Mouse (Mus musculus) cerebellum, adult 11 months (tissue): ENCODE data around the gene Cldn34a.
"Not testable (repeated sequence)": the region's sequence is repeated elsewhere in the genome, so short reads cannot be mapped to it uniquely, and the experiment has no call there.

Source experiments
- DNase-seq: peaks from one replicate; pipeline ENCODE4 v3.0.0; 2022

Gene Cldn34a

DNA sequence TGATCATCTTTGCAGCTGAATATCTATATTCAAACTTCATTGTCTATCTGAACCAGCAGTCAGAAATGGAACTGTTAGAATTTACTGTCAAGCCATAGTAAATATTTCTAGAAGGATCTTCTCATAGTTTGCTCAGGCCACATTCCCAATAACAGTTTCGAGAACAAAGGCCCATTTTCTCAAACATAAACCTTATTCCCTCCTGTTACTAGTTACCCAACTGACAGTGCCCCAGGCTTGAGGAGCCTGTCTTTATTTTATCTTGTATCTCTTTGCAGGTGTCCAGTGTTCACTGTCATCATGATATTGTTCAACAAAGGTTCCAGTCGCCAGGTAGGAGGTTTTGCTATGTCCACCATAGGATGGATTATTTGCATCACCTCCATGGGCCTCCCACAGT, at the start of gene Cldn34a:
Gene Cldn34a (plus strand): TSS at position 301 of the 400 bp plus-strand sequence.
- DNase-seq = no peak

DNA sequence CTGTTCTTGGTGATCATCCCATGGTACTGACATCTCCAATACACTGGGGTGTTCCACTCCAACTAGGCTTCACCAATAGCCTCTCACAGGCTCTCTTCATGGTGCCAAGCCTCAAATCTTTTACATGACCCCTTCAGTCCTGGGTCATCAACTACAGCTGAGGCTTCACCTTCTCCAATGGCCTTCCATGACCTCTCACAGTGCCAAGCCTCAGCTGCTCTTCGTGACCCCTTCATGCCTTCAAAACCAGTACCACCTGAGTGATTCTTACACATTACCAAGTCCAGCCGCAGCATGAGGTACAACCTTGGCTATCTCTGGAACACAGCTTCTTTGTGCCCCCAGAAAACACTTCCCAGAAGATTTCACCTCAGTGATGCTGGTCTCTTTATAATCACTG, 44.5 kb upstream of the Cldn34a start:
- DNase-seq = not testable (repeated sequence)

DNA sequence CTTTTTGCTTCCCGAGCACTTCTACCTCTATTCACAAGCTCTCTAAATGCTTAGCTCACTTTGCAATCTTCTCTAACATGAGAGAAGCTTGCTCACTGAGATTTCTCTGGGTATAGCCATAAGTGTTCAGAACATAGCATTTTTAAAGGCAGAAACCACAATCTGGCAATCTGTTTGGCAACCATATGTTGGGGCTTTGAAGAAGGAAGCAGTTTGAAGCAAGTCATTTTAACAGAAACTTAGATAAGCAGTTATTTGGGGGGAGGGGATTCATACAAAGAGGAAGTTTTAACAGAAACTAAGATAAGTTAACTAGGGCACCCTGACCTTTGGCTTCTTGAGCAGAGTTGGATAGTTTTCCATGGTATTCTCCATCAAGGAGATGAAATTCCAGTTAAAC, 17.4 kb upstream of the Cldn34a start:
- no peak for DNase-seq

DNA sequence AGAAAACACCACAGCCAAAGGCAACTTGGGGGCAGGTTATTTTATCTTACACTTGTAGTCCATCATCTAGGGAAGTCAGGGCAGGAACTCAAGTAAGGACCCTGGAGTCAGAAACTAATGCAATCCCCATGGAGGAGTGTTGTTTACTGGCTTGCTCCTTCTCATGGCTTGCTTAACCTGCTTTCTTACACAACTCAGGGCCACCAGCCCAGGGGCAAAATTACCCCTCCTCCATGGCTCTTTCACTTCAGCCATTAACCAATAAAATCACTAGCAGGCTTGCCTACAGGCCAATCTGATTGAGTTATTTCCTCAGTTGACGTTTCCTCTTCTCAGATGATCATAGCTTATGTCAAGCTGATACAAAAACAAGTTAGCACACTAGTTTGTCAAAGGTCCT, 15.0 kb upstream of the Cldn34a start:
- DNase-seq = no peak

DNA sequence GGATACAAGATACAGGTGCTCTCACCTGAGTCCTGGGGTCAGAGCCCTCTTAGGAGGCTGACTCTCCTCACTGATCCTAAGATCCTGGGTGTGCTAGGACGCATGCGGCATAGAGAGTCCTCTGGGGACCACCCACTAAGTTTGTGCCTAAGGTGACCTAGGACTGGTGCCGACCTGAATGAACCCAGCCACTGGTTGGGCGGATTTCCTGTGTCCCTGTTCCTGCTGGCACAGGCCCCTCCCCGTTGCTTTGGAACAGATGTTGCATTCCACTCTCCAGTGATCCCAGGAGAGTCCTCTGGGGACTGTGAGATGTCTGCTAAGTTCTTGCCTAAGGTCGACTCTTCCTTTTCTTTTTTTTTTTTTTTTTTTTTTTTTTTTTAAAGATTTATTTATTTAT, 5.7 kb upstream of the Cldn34a start:
- DNase-seq = no peak
